Mouse (Mus musculus) heart, embryonic 16.5 days (tissue): ENCODE measurements around the gene Sh3gl2. TPM values are rescaled to one million over a fixed set of nuclear protein-coding genes. Genes with fewer than 3 reads are reported as not detected.

Experiments
- ATAC-seq: fragments of 200-750 bp; cut with Nextera tagmentation; replicated peaks from 2 replicates; pipeline ENCODE4 v1.8.0; 2017; ENCODE audit warnings: moderate number of reproducible peaks; ENCODE audit not compliant: insufficient read depth, low FRiP score; ENCODE audit errors: extremely low read depth
- H3K27ac ChIP-seq: fragments of 300-500 bp; sonication (generic); 2 replicates; pipeline ENCODE4 v1.5.1; 2014; ENCODE audit warnings: mild to moderate bottlenecking, low read length, control low read depth, moderate library complexity
- H3K27me3 ChIP-seq: fragments of 300-500 bp; sonication (generic); 2 replicates; pipeline ENCODE4 v1.6.1; 2014; ENCODE audit warnings: low read length, mixed read lengths; ENCODE audit not compliant: control insufficient read depth, insufficient read depth
- H3K36me3 ChIP-seq: fragments of 300-500 bp; sonication (generic); 2 replicates; pipeline ENCODE4 v1.6.1; 2014; ENCODE audit not compliant: control insufficient read depth, insufficient read depth
- H3K4me1 ChIP-seq: fragments of 300-500 bp; sonication (generic); 2 replicates; pipeline ENCODE4 v1.6.1; 2014; ENCODE audit warnings: low read length, mixed read lengths; ENCODE audit not compliant: control insufficient read depth, insufficient read depth
- H3K4me2 ChIP-seq: fragments of 300-500 bp; sonication (generic); 2 replicates; pipeline ENCODE4 v1.6.1; 2014; ENCODE audit warnings: low read depth, mild to moderate bottlenecking, control low read depth, low read length
- H3K4me3 ChIP-seq: fragments of 300-500 bp; sonication (generic); 2 replicates; pipeline ENCODE4 v1.5.1; 2014; ENCODE audit warnings: mild to moderate bottlenecking, control low read depth, low read length
- H3K9ac ChIP-seq: fragments of 300-500 bp; sonication (generic); 2 replicates; pipeline ENCODE4 v1.6.1; 2014; ENCODE audit warnings: low read length, control low read depth
- H3K9me3 ChIP-seq: fragments of 300-500 bp; sonication (generic); replicated peaks from 2 replicates; pipeline ENCODE4 v1.6.1; 2016; ENCODE audit warnings: low read length; ENCODE audit not compliant: control insufficient read depth
- WGBS: fragments of 180-500 bp; shearing (Covaris S2); extraction: QIAGEN DNeasy Blood & Tissue Kit; methylation state at CpG from one replicate; pipeline ENCODE4 v1.1.7; 2014; 5-methylcytosine and 5-hydroxymethylcytosine counted together
- polyA plus RNA-seq: library from polyadenylated mRNA; unstranded; fragments of >200 nt; fragmentation: Nextera tagmentation; extraction: Ambion mirVana; gene quantifications from 2 replicates; pipeline ENCODE4 v1.2.1, GENCODE M21; 2015

Sh3gl2 gene
- polyA plus RNA-seq, 1 experiment from 2014 or later: 0.81 TPM

- no peak overlapping the region for H3K4me2 ChIP-seq
Observed at GRCm38 (mm10) chr4:85326052-85326451, 121.1 kb downstream of the Sh3gl2 start.

DNA sequence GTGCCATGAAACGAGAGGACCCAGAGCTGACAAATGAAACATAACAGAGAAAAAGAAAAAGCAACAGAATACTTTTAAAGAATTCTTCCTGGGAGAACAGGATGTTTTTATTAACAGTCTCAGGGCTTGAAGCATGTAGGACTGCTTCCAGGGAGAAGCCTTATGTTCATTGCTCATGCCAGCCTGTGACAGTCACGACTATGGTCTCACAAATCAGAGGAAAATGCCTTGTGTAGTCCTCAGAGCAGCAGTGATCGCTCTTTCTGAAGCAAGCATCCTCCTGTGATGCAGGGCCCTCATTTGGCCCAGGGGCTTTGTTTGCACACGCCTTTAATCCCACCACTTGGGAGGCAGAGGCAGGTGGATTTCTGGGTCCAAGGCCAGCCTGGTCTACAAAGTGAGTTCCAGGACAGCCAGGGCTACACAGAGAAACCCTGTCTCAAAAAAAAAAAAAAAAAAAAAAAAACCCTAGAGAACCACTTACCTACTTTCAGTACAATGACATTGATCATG is 129.8 kb downstream of the Sh3gl2 start:
- Histone ChIP-seq H3K9ac (no peak overlapping the region), H3K27me3 (no peaks in the 10 kb centered on the region), H3K9me3 (no peaks in the 10 kb centered on the region), H3K4me2 (no peak overlapping the region), H3K36me3 (no peaks in the 10 kb centered on the region), H3K4me3 (no peak overlapping the region), H3K27ac (no peak overlapping the region), H3K4me1 (no peaks in the 10 kb centered on the region)
- ATAC-seq: no peak
- WGBS: 67% methylated on average over 4 of the region's 4 CpGs

More at GRCm38 (mm10) chr4:85326052-85326451, 121.1 kb downstream of the Sh3gl2 start:
- WGBS: 51% methylated on average over 1 of the region's 1 CpGs
- ATAC-seq: no peak
- no peaks in the 10 kb centered on the region for H3K4me1 ChIP-seq
- no peaks in the 10 kb centered on the region for H3K27me3 ChIP-seq
- H3K9me3 ChIP-seq: no peaks in the 10 kb centered on the region
- H3K9ac ChIP-seq: no peak overlapping the region
- H3K4me3 ChIP-seq: no peak overlapping the region
- no peaks in the 10 kb centered on the region for H3K36me3 ChIP-seq
- H3K27ac ChIP-seq: no peak overlapping the region

DNA sequence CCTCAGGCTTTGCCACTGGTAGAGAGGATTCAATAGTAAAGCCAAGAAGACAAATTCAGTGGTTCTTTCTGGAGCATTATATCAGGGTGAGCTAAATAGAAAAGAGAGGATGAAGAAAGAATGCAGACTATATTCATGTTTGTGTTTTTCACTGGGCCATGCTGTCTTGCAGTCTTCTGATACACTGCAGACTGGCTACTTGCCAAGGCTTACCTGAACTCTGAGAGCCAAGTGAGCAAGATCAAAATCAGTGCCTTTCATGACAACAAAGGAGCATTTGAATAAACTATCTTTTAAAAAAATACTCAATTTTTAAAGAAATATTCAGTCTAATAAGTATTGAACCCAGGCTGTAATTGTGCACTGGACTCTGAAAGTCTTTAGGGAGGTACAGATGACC is 131.4 kb downstream of the Sh3gl2 start:
- ATAC-seq: no peak
- H3K36me3 ChIP-seq: no peaks in the 10 kb centered on the region
- no peak overlapping the region for H3K27ac ChIP-seq
- no peaks in the 10 kb centered on the region for H3K4me1 ChIP-seq
- no peak overlapping the region for H3K4me2 ChIP-seq
- H3K9me3 ChIP-seq: no peaks in the 10 kb centered on the region
- H3K9ac ChIP-seq: no peak overlapping the region
- no peaks in the 10 kb centered on the region for H3K27me3 ChIP-seq
- H3K4me3 ChIP-seq: no peak overlapping the region

DNA sequence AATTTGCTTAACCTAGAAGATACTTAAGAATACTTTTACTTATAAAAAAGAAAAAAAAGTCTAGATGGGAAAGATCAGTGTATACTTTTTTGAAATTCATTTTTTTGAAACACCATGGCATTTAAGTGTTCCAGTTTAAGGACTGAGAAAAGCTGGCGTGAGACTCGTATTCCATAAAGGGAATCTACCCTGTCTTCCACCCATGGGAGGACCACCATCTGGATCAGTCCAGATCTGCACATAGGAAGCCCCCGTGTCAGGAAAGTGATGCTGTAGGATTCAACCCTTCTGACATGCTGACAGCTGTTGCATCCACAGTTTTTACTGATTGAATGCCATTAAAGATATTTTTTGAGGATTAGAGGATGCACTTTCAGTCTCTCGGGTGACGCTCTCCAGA is 134.2 kb downstream of the Sh3gl2 start:
- Histone ChIP-seq H3K36me3 (no peaks in the 10 kb centered on the region), H3K4me3 (no peak overlapping the region), H3K27me3 (no peaks in the 10 kb centered on the region), H3K27ac (no peak overlapping the region), H3K4me2 (no peak overlapping the region), H3K9ac (no peak overlapping the region), H3K9me3 (no peaks in the 10 kb centered on the region), H3K4me1 (no peaks in the 10 kb centered on the region)
- 76% methylated on average over 5 of the region's 5 CpGs for WGBS
- ATAC-seq: no peak

DNA sequence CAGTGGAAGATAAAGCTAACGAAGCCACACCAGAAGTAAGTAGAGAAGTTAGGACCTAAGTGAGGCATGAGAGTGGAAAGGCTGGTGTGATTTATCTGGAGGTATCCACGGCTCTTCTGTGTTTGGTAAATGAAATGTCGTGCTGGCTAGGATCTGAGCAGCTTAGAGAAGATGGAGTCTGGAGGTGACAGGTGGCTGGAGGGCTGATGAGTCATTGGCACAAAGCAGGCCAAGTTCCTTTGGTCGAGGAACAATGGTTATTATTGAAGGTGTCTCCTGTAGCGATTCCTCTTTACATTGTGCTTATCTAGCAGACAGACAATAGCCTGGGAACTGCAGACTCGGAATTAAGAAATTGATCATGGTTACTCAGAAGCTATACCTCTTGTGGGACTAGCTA is 135.8 kb downstream of the Sh3gl2 start:
- Histone ChIP-seq H3K9me3 (no peaks in the 10 kb centered on the region), H3K4me1 (no peaks in the 10 kb centered on the region), H3K4me2 (no peak overlapping the region), H3K36me3 (no peaks in the 10 kb centered on the region), H3K27me3 (no peaks in the 10 kb centered on the region), H3K27ac (no peak overlapping the region), H3K4me3 (no peak overlapping the region), H3K9ac (no peak overlapping the region)
- WGBS: 63% methylated on average over 6 of the region's 6 CpGs
- no peak for ATAC-seq

- ATAC-seq: no peak
- Histone ChIP-seq H3K36me3 (no peaks in the 10 kb centered on the region), H3K4me1 (no peaks in the 10 kb centered on the region), H3K9me3 (no peaks in the 10 kb centered on the region), H3K9ac (no peak overlapping the region), H3K27me3 (no peaks in the 10 kb centered on the region), H3K4me3 (no peak overlapping the region), H3K4me2 (no peak overlapping the region), H3K27ac (no peak overlapping the region)
- 86% methylated on average over 6 of the region's 6 CpGs for WGBS
Observed at GRCm38 (mm10) chr4:85345911-85346310, 141.0 kb downstream of the Sh3gl2 start.

DNA sequence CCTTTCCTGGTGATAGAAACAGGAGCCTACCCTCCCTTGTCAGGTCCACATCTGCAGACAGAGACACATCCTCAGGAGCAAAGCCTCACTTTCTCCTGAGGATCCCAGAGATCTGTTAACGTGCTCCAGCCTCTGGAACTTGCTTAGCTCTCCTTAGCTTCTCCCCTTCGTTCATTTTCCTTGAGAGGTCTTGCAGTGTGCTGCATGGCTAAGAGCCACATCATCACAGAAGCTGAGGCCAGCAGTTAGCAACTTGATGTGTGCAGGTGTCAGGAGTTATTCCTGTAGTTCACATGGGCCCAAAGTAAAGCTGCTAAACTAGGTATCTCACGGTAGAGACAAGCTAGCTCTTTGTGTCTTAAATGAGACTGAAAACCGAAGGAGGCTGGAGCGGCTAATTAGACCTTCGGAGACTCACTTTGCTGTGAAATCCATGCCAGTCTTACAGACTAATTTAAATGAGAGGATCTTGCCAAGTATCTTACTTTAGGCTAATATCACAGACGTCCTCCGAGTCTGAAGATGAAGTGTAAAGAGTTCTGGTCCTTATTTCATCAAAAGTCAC is 143.2 kb downstream of the Sh3gl2 start:
- no peak for ATAC-seq
- H3K9ac ChIP-seq: no peak overlapping the region
- H3K27me3 ChIP-seq: no peaks in the 10 kb centered on the region
- no peak overlapping the region for H3K27ac ChIP-seq
- no peak overlapping the region for H3K4me2 ChIP-seq
- H3K4me3 ChIP-seq: no peak overlapping the region
- no peaks in the 10 kb centered on the region for H3K9me3 ChIP-seq
- WGBS: 69% methylated on average over 8 of the region's 8 CpGs
- H3K36me3 ChIP-seq: no peaks in the 10 kb centered on the region
- H3K4me1 ChIP-seq: no peaks in the 10 kb centered on the region

- ATAC-seq: no peak
- no peaks in the 10 kb centered on the region for H3K4me1 ChIP-seq
- H3K4me3 ChIP-seq: no peak overlapping the region
- no peaks in the 10 kb centered on the region for H3K27me3 ChIP-seq
- no peak overlapping the region for H3K4me2 ChIP-seq
- H3K9me3 ChIP-seq: no peaks in the 10 kb centered on the region
- no peaks in the 10 kb centered on the region for H3K36me3 ChIP-seq
- no peak overlapping the region for H3K27ac ChIP-seq
- 68% methylated on average over 3 of the region's 3 CpGs for WGBS
- H3K9ac ChIP-seq: no peak overlapping the region
Observed at GRCm38 (mm10) chr4:85362661-85363060, 157.7 kb downstream of the Sh3gl2 start.

DNA sequence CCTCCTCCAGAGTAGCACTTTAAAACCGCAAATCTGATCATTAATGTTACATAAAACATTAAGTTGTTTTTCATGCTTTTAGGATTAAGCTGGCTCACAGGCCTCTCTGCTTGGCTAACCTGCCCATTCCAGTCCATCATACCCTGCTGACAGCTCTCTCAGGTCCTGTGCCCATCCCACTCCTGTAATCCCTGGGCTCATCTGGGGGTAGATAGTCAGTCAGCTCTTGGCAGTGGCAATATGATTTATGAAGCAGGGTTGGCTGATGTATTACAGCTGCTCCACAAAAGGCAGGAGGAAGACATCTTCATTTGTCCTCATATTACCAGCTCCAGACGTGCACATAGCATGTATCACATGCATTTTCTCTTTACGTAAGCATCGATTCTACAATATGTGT is 158.3 kb downstream of the Sh3gl2 start:
- no peak for ATAC-seq
- WGBS: 85% methylated on average over 4 of the region's 4 CpGs

More for the DNA sequence above, 158.3 kb downstream of the Sh3gl2 start:
- H3K36me3 ChIP-seq: no peaks in the 10 kb centered on the region
- H3K4me3 ChIP-seq: no peak overlapping the region
- H3K4me2 ChIP-seq: no peak overlapping the region
- H3K27ac ChIP-seq: no peak overlapping the region
- H3K9me3 ChIP-seq: no peaks in the 10 kb centered on the region
- no peak overlapping the region for H3K9ac ChIP-seq
- no peaks in the 10 kb centered on the region for H3K27me3 ChIP-seq
- no peaks in the 10 kb centered on the region for H3K4me1 ChIP-seq
